Mouse (Mus musculus) heart, embryonic 14.5 days (tissue): ENCODE measurements around the gene Syt12. TPM values are rescaled to one million over a fixed set of nuclear protein-coding genes. Genes with fewer than 3 reads are reported as not detected.

Experiments used
- ATAC-seq: fragments of 200-750 bp; cut with Nextera tagmentation; 2 replicates; pipeline ENCODE4 v1.8.0; 2017; ENCODE audit warnings: low read depth, moderate TSS enrichment; ENCODE audit not compliant: insufficient number of reproducible peaks, insufficient read depth, low FRiP score
- H3K27ac ChIP-seq, 2 experiments: fragments of 200-500 bp in 1 of 2; fragments of 300-500 bp in 1 of 2; sonication (generic) in 1 of 2; replicated peaks in 1 of 2; 2 replicates each; pipeline ENCODE4 v1.5.1; 2012 to 2014; ENCODE audit warnings: low read depth in 2 of 2, low read length in 2 of 2, control low read depth in 1 of 2, mild to moderate bottlenecking in 1 of 2, mixed read lengths in 1 of 2; ENCODE audit not compliant: control insufficient read depth in 1 of 2, insufficient read depth in 1 of 2
- H3K27me3 ChIP-seq: fragments of 300-500 bp; sonication (generic); 2 replicates; pipeline ENCODE4 v1.6.1; 2014; ENCODE audit warnings: mild to moderate bottlenecking, low read length, control low read depth; ENCODE audit not compliant: control insufficient read depth, insufficient read depth
- H3K36me3 ChIP-seq: fragments of 300-500 bp; sonication (generic); 2 replicates; pipeline ENCODE4 v1.6.1; 2014; ENCODE audit warnings: mild to moderate bottlenecking, control low read depth, low read length, mixed read lengths; ENCODE audit not compliant: control insufficient read depth, insufficient read depth
- H3K4me1 ChIP-seq, 2 experiments: fragments of 200-500 bp in 1 of 2; fragments of 300-500 bp in 1 of 2; sonication (generic) in 1 of 2; 2 replicates each; pipeline ENCODE4 v1.6.1; 2012 to 2014; ENCODE audit warnings: low read length in 2 of 2, control low read depth in 1 of 2, mixed read lengths in 1 of 2; ENCODE audit not compliant: control insufficient read depth in 2 of 2, insufficient read depth in 2 of 2
- H3K4me2 ChIP-seq: fragments of 300-500 bp; sonication (generic); 2 replicates; pipeline ENCODE4 v1.6.1; 2014; ENCODE audit warnings: mild to moderate bottlenecking, low read length
- H3K4me3 ChIP-seq, 2 experiments: fragments of 200-500 bp in 1 of 2; fragments of 300-500 bp in 1 of 2; sonication (generic) in 1 of 2; 2 replicates each; pipeline ENCODE4 v1.5.1; 2012 to 2014; ENCODE audit warnings: low read length in 2 of 2, mild to moderate bottlenecking in 2 of 2, control low read depth in 1 of 2, low read depth in 1 of 2, moderate library complexity in 1 of 2; ENCODE audit not compliant: control insufficient read depth in 1 of 2, insufficient read depth in 1 of 2
- H3K9ac ChIP-seq: fragments of 300-500 bp; sonication (generic); 2 replicates; pipeline ENCODE4 v1.6.1; 2014; ENCODE audit warnings: mild to moderate bottlenecking, low read length
- H3K9me3 ChIP-seq: fragments of 300-500 bp; sonication (generic); 2 replicates; pipeline ENCODE4 v1.6.1; 2016; ENCODE audit warnings: low read length, control low read depth; ENCODE audit not compliant: control insufficient read depth
- WGBS: fragments of 180-500 bp; shearing (Covaris S2); extraction: QIAGEN DNeasy Blood & Tissue Kit; methylation state at CpG from one replicate; pipeline ENCODE4 v1.1.7; 2014; 5-methylcytosine and 5-hydroxymethylcytosine counted together
- polyA plus RNA-seq: library from polyadenylated mRNA; unstranded; fragments of >200 nt; fragmentation: Nextera tagmentation; extraction: Ambion mirVana; gene quantifications from 2 replicates; pipeline ENCODE4 v1.2.1, GENCODE M21; 2014

Syt12 gene
- polyA plus RNA-seq, 1 experiment from 2014 or later, result 0.95 TPM

DNA sequence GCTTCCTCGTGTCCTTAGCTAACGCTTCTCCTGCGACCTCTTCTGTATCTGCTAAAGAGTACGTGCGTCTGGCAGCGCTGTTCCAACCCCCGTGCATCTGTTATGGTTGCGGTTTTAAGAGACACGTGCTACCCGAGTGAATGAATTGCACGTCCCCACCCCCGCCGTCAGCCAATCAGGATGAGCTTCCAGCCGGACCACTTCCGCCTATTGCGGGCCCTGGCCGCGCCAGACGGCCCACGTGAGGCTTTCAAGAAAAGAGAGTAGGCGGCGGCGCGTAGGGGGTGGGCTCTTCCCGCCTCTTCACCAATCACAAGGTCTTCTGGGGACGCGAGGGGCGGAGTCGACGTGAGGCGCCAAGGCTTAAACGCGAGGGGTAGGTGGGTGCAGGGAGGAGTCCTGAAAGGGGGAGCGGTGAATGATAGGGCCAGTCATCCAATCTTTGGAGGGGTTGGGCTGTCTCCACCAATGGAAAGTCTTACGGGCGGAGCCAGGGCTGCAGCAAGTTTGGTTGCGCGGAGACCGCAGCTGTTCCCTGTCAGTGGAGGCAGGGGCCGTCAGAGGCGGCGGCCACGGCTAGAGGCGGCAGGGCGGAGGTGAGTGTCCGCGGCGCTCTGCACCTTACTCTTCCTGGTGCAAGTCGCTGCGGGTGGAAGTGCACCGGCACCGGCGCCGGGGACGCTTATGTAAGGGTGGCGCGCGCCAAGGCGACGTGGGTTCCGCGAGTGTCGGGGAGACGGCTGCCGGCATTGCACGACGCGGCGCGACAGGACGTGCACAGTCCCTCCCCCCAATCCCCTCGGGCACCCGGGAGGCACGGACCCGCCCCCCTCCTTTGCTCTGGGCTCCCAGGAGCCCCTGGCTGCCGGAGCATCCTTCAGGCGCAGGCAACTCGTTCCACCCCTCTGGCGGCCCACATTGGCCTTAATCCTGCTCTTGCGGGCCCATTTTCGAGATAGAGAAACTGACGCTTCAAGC is 33.0 kb upstream of the Syt12 start, which contains the start of gene Pcx:
Gene Pcx (plus strand): TSS at position 487 of the 978 bp plus-strand sequence.
- ATAC-seq, result peak; percentile 100
- Histone ChIP-seq H3K9ac (peak within 1 kb of the TSS; percentile 74), H3K9me3 (no peaks in the 10 kb centered on the region), H3K27me3 (no peaks in the 10 kb centered on the region), H3K27ac (peak within 1 kb of the TSS; percentile 22 to 57; a peak in 1 of 4 replicates), H3K4me2 (peak within 1 kb of the TSS; percentile 89), H3K4me1 (peaks cover 6 to 10% of the 10 kb centered on the region in 2 experiments; a peak in 3 of 4 replicates), H3K36me3 (no peaks in the 10 kb centered on the region), H3K4me3 (peak within 1 kb of the TSS; percentile 73 to 74)
- under 1% methylated on average over 81 of the region's 82 CpGs for WGBS

DNA sequence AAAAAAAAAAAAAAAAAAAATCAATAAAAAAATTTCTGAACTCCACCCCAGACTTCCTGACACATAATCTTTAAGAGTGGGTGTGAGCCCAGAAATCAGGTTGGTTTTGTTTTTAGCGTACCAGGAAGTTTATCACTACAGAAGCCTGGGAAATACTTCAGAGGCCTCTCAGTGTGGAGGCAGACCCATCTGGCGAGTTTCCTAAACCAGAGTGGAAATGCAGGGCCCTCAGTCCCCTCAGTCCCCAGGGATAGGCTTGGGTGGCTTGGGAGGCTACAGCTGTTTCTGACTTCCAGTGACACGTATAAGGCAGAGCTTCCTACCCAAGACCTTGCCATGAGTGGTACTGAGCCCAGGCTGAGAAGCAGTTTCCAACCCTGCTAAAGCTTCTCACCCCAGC is 30.5 kb upstream of the Syt12 start:
- no peak for ATAC-seq
- no peaks in the 10 kb centered on the region for H3K9me3 ChIP-seq
- peaks cover 6 to 10% of the 10 kb centered on the region in 2 experiments; a peak in 3 of 4 replicates for H3K4me1 ChIP-seq
- H3K36me3 ChIP-seq, result no peaks in the 10 kb centered on the region
- no peak overlapping the region for H3K4me3 ChIP-seq
- H3K27me3 ChIP-seq, result no peaks in the 10 kb centered on the region
- no peak overlapping the region for H3K4me2 ChIP-seq
- WGBS, result 62% methylated on average over 3 of the region's 3 CpGs
- H3K9ac ChIP-seq, result no peak overlapping the region
- no peak overlapping the region for H3K27ac ChIP-seq

GRCm38 (mm10) chr19:4504830-4505229 is 27.6 kb upstream of the Syt12 start:
- no peaks in the 10 kb centered on the region for H3K9me3 ChIP-seq
- no peaks in the 10 kb centered on the region for H3K36me3 ChIP-seq
- no peak overlapping the region for H3K27ac ChIP-seq
- no peak overlapping the region for H3K4me2 ChIP-seq
- no peak overlapping the region for H3K9ac ChIP-seq
- no peaks in the 10 kb centered on the region for H3K27me3 ChIP-seq
- no peak for ATAC-seq
- H3K4me1 ChIP-seq, result peaks cover 3 to 5% of the 10 kb centered on the region in 2 experiments; a peak in 3 of 4 replicates
- WGBS, result 91% methylated on average over 1 of the region's 1 CpGs
- H3K4me3 ChIP-seq, result no peak overlapping the region

GRCm38 (mm10) chr19:4502701-4503100 is 25.5 kb upstream of the Syt12 start:
- peaks cover 2 to 3% of the 10 kb centered on the region in 2 experiments; a peak in 2 of 4 replicates for H3K4me1 ChIP-seq
- H3K36me3 ChIP-seq, result no peaks in the 10 kb centered on the region
- no peak overlapping the region for H3K4me2 ChIP-seq
- H3K4me3 ChIP-seq, result no peak overlapping the region
- no peak overlapping the region for H3K27ac ChIP-seq
- 34% methylated on average over 2 of the region's 2 CpGs for WGBS
- no peak overlapping the region for H3K9ac ChIP-seq
- no peak for ATAC-seq
- H3K9me3 ChIP-seq, result no peaks in the 10 kb centered on the region
- no peaks in the 10 kb centered on the region for H3K27me3 ChIP-seq

DNA sequence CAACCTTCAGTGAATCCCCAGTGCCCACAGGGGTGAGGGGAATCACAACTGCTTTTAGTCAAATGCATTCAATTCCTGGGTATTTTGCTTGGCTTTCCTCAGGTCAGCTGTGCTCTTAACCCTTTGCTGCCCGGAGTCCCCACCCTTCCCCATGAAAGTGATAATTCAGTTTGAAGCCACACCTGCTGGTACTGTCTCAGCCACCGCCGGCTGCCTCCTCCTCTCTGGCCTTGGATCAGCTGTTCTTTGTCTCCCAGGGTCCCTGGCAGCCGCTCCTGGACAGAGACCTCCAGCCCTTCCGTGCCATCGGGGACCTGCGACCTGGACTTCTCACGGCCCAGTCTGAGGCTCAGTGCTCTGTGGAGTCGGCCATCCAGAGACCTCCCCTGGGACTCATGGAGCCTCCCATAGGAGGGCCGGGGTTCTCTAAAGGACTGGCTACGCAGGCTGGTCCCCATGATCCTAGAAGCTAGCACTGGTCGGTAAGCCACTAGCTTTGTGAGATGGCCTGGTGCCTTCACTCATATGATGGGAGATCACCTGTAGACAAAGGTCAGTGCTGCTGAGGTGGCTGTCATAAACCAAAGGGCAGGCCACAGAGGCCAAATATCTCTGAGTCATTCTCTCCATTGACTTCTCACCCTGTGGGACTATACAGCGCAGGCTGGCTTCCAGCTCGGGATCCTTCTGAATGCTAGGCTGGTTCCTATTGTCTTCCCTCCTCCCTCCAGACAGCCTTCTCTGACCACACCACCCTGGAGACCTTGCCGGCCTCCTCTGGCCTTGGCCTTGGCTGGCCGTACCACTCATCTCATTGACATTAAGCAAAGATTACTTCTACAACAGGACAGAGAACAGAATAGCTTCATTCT is 21.1 kb upstream of the Syt12 start, which contains the start of gene 2010003K11Rik:
Gene 2010003K11Rik (minus strand): TSS at position 522 of the 872 bp plus-strand sequence.
- H3K27ac ChIP-seq, result no peak within 1 kb of the TSS
- ATAC-seq, result no peak
- no peaks in the 10 kb centered on the region for H3K27me3 ChIP-seq
- H3K4me3 ChIP-seq, result no peak within 1 kb of the TSS
- peak within 1 kb of the TSS; percentile 16; the same call in 1 of the 2 replicates for H3K4me2 ChIP-seq
- no peaks in the 10 kb centered on the region for H3K9me3 ChIP-seq
- peaks cover 3% of the 10 kb centered on the region in 2 experiments; a peak in 2 of 4 replicates for H3K4me1 ChIP-seq
- H3K9ac ChIP-seq, result no peak within 1 kb of the TSS
- WGBS, result 62% methylated on average over 16 of the region's 16 CpGs
- no peaks in the 10 kb centered on the region for H3K36me3 ChIP-seq

DNA sequence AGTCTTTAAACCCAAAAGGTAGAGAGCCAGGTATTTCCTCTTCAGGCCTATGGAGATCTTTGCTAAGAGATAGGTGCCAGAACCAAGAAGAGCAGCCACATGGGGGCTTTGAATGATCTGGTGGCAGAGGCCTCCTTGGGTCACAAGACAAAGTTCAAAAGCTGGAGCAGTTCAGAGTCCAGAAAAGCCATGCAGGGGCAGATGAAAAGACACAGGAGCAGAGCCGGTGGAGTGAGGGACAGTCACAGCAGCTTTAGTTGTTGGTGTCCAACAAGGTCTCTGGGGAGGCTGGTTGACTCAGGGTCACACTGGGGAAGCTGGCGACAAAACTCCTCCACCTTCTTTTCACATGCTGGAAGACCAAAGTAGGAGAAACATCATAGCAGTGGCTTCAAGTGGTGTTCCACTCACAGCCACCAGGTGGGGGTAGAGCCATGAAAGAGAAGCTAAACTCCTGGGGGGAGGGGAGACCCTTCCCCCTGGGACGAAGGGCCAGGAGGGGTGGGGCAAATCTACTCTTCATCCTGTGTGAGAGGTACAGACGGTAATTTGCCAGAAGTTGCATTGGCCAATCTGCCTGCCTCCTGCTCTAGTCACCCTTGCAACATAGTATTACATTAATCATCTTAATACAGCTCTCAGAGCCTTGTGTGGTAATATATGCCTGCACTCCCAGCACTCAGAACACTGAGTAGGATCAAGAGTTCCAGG is 20.2 kb upstream of the Syt12 start:
- Histone ChIP-seq H3K27ac (no peak overlapping the region), H3K36me3 (no peaks in the 10 kb centered on the region), H3K9ac (no peak overlapping the region), H3K4me1 (peaks cover under 1 to 3% of the 10 kb centered on the region in 2 experiments; a peak in 2 of 4 replicates), H3K9me3 (no peaks in the 10 kb centered on the region), H3K4me2 (peak overlapping the region; percentile 16; the same call in 1 of the 2 replicates), H3K27me3 (no peaks in the 10 kb centered on the region), H3K4me3 (no peak overlapping the region)
- WGBS, result 0% methylated on average over 4 of the region's 4 CpGs
- ATAC-seq, result 0 out of 2 replicates have a peak, but pooled peaks have one; percentile 15
